17 mouse cellular contexts compared by ENCODE assay signal in genomic region chr3:107454280-107454679, GRCm38 (mm10). TPM values are rescaled to one million over a fixed set of nuclear protein-coding genes. Genes with fewer than 3 reads are reported as not detected.
"Had no signal": no experiment of that assay in that cellular context is flagged by ENCODE, and none has a peak within 500 bp of the region (broad histone marks: within the 10 kb centered on the region; RNA-seq: fewer than 3 reads in every experiment).

No protein-coding gene starts in this region.

- H3K27ac ChIP-seq: neural tube, embryonic 13.5 days; neural tube, embryonic 15.5 days; stomach, embryonic 15.5 days; stomach, postnatal 0 days had no signal

- H3K4me3 ChIP-seq: neural tube, embryonic 13.5 days; neural tube, embryonic 15.5 days; stomach, embryonic 15.5 days had no signal

- DNase-seq: retina, postnatal 1 day; right cerebral cortex, adult 18-20 months; right cerebral cortex, postnatal 14 days; right cerebral cortex, postnatal 25 days; right cerebral cortex, postnatal 4 days; spleen, adult 18-20 months; thymus, adult 18-20 months; thymus, adult 2 months; thymus, postnatal 14 days; thymus, postnatal 25 days; thymus, postnatal 36 days; thymus, postnatal 4 days had no signal

RNA-seq across cellular contexts. Expression of gene Kcnc4, which starts 5.1 kb away (rescaled TPM):
- total RNA-seq: neutrophil, adult 5-6 weeks had no signal
